Mouse (Mus musculus) midbrain, embryonic 16.5 days (tissue): ENCODE measurements around the gene Dhx16. TPM values are rescaled to one million over a fixed set of nuclear protein-coding genes. Genes with fewer than 3 reads are reported as not detected.

Experiments used
- ATAC-seq: fragments of 200-750 bp; cut with Nextera tagmentation; 2 replicates; pipeline ENCODE4 v1.8.0; 2017; ENCODE audit warnings: moderate TSS enrichment
- H3K27ac ChIP-seq: fragments of 300-500 bp; sonication (generic); 2 replicates; pipeline ENCODE4 v1.5.1; 2014; ENCODE audit warnings: mild to moderate bottlenecking, low read length, mixed read lengths
- H3K27me3 ChIP-seq: fragments of 300-500 bp; sonication (generic); 2 replicates; pipeline ENCODE4 v1.6.1; 2014; ENCODE audit warnings: low read depth, low read length, mixed read lengths; ENCODE audit not compliant: control insufficient read depth, insufficient read depth
- H3K36me3 ChIP-seq: fragments of 300-500 bp; sonication (generic); 2 replicates; pipeline ENCODE4 v1.6.1; 2014; ENCODE audit warnings: mild to moderate bottlenecking, low read length, moderate library complexity, mixed read lengths; ENCODE audit not compliant: control insufficient read depth, insufficient read depth
- H3K4me1 ChIP-seq: fragments of 300-500 bp; sonication (generic); 2 replicates; pipeline ENCODE4 v1.6.1; 2014; ENCODE audit warnings: mild to moderate bottlenecking, low read length, mixed read lengths; ENCODE audit not compliant: control insufficient read depth, insufficient read depth
- H3K4me2 ChIP-seq: fragments of 300-500 bp; sonication (generic); 2 replicates; pipeline ENCODE4 v1.6.1; 2014; ENCODE audit warnings: mild to moderate bottlenecking, low read length, mixed read lengths
- H3K4me3 ChIP-seq: fragments of 300-500 bp; sonication (generic); 2 replicates; pipeline ENCODE4 v1.5.1; 2014; ENCODE audit warnings: low read depth, mild to moderate bottlenecking, low read length, moderate library complexity, mixed read lengths
- H3K9ac ChIP-seq: fragments of 300-500 bp; sonication (generic); 2 replicates; pipeline ENCODE4 v1.6.1; 2014; ENCODE audit warnings: low read depth, low read length, mixed read lengths
- H3K9me3 ChIP-seq: fragments of 300-500 bp; sonication (generic); replicated peaks from 2 replicates; pipeline ENCODE4 v1.6.1; 2014; ENCODE audit warnings: mild to moderate bottlenecking, low read length, mixed read lengths; ENCODE audit not compliant: control insufficient read depth, poor library complexity, severe bottlenecking
- WGBS: fragments of 180-500 bp; shearing (Covaris S2); extraction: QIAGEN DNeasy Blood & Tissue Kit; methylation state at CpG from one replicate; pipeline ENCODE4 v1.1.7; 2014; 5-methylcytosine and 5-hydroxymethylcytosine counted together
- polyA plus RNA-seq: library from polyadenylated mRNA; unstranded; fragments of >200 nt; fragmentation: Nextera tagmentation; extraction: Ambion mirVana; gene quantifications from 2 replicates; pipeline ENCODE4 v1.2.1, GENCODE M21; 2015

The Dhx16 gene
- polyA plus RNA-seq = 28.4 and 30.5 TPM in 2 replicates

GRCm38 (mm10) chr17:35879245-35880057 is at the start of gene Dhx16:
Gene Dhx16 (plus strand): TSS chr17:35879819.
- Histone ChIP-seq H3K4me2 (peak within 1 kb of the TSS; percentile 85), H3K4me1 (peaks cover 9% of the 10 kb centered on the region), H3K9me3 (no peaks in the 10 kb centered on the region), H3K27ac (peak within 1 kb of the TSS; percentile 78), H3K4me3 (peak within 1 kb of the TSS; percentile 83), H3K9ac (peak within 1 kb of the TSS; percentile 82), H3K27me3 (no peaks in the 10 kb centered on the region), H3K36me3 (peaks cover 21% of the 10 kb centered on the region)
- peak; percentile 93 for ATAC-seq
- WGBS = 6% methylated on average over 66 of the region's 66 CpGs

GRCm38 (mm10) chr17:35832400-35833238 is 47.0 kb upstream of the Dhx16 start:
- H3K27me3 ChIP-seq = no peaks in the 10 kb centered on the region
- H3K36me3 ChIP-seq = peaks cover 21% of the 10 kb centered on the region
- ATAC-seq = no peak
- 76% methylated on average over 8 of the region's 8 CpGs for WGBS
- H3K4me1 ChIP-seq = peaks cover 35% of the 10 kb centered on the region
- H3K4me3 ChIP-seq = no peak overlapping the region
- no peaks in the 10 kb centered on the region for H3K9me3 ChIP-seq
- H3K4me2 ChIP-seq = no peak overlapping the region
- peak overlapping the region; percentile 34; the same call in 1 of the 2 replicates for H3K27ac ChIP-seq
- H3K9ac ChIP-seq = no peak overlapping the region

- Histone ChIP-seq H3K9me3 (no peaks in the 10 kb centered on the region), H3K27me3 (no peaks in the 10 kb centered on the region), H3K36me3 (peaks cover 21% of the 10 kb centered on the region), H3K4me1 (peaks cover 35% of the 10 kb centered on the region), H3K4me2 (no peak overlapping the region), H3K4me3 (no peak overlapping the region), H3K9ac (no peak overlapping the region), H3K27ac (peak overlapping the region; percentile 34; the same call in 1 of the 2 replicates)
- 23% methylated on average over 5 of the region's 5 CpGs for WGBS
- ATAC-seq = no peak
Measured at GRCm38 (mm10) chr17:35833239-35833751, 46.3 kb upstream of the Dhx16 start.

GRCm38 (mm10) chr17:35833894-35834293 is 45.7 kb upstream of the Dhx16 start:
- Histone ChIP-seq H3K9ac (0 out of 2 replicates have a peak overlapping the region, but pooled peaks have one; percentile 13), H3K4me2 (peak overlapping the region; percentile 24; the same call in 1 of the 2 replicates), H3K27me3 (no peaks in the 10 kb centered on the region), H3K9me3 (no peaks in the 10 kb centered on the region), H3K27ac (peak overlapping the region; percentile 4; the same call in 1 of the 2 replicates), H3K36me3 (peaks cover 21% of the 10 kb centered on the region), H3K4me1 (peaks cover 35% of the 10 kb centered on the region), H3K4me3 (no peak overlapping the region)
- ATAC-seq = no peak
- WGBS = 54% methylated on average over 5 of the region's 5 CpGs

DNA sequence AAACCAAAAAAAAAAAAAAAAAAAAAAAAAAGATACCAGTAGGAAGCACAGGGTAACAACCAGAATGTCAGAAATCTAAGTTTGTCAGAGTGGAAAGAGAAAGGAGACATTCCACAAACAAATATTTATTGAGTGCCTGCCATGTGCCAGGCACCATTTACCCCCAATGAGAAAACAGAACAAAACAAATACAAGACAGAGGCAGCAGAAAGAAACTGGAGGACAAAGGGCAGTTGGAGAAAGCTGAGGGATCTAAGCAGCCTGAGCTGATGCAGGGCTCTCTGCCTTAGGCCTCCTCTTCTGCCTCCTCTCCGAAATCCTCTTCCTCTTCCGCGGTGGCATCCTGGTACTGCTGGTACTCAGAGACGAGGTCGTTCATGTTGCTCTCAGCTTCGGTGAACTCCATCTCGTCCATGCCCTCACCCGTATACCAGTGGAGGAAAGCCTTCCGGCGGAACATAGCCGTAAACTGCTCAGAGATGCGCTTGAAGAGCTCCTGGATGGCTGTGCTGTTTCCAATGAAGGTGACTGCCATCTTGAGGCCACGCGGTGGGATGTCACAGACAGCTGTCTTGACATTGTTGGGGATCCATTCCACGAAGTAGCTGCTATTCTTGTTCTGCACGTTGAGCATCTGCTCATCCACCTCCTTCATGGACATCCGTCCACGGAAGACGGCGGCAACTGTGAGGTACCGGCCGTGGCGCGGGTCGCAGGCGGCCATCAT is 44.8 kb upstream of the Dhx16 start:
- H3K27me3 ChIP-seq = no peaks in the 10 kb centered on the region
- peaks cover 21% of the 10 kb centered on the region for H3K36me3 ChIP-seq
- H3K9ac ChIP-seq = peak overlapping the region; percentile 93
- peaks cover 42% of the 10 kb centered on the region for H3K4me1 ChIP-seq
- H3K27ac ChIP-seq = no peak overlapping the region; the same call in 1 of the 2 replicates
- peak overlapping the region; percentile 81 for H3K4me2 ChIP-seq
- H3K9me3 ChIP-seq = no peaks in the 10 kb centered on the region
- 78% methylated on average over 26 of the region's 26 CpGs for WGBS
- H3K4me3 ChIP-seq = peak overlapping the region; percentile 72
- no peak for ATAC-seq

DNA sequence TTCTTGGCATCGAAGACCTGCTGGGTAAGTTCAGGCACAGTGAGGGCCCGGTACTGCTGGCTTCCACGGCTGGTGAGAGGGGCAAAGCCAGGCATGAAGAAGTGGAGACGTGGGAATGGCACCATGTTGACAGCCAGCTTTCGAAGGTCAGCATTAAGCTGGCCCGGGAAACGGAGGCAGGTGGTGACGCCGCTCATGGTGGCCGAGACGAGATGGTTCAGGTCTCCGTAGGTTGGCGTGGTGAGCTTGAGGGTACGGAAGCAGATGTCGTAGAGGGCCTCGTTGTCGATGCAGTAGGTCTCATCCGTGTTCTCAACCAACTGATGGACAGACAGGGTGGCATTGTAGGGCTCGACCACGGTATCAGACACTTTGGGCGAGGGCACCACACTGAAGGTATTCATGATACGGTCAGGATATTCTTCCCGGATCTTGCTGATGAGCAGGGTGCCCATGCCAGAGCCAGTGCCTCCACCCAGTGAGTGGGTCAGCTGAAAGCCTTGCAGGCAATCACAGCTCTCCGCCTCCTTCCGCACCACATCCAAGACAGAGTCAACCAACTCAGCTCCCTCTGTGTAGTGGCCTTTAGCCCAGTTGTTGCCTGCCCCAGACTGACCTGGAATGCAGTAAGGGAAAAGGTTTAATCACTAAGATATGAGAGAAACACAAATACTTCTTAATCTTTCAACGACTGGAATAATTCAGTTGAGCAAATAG is 44.0 kb upstream of the Dhx16 start:
- Histone ChIP-seq H3K4me1 (peaks cover 41% of the 10 kb centered on the region), H3K9me3 (no peaks in the 10 kb centered on the region), H3K27ac (no peak overlapping the region; the same call in none of the 2 replicates), H3K27me3 (no peaks in the 10 kb centered on the region), H3K4me3 (peak overlapping the region; percentile 72), H3K4me2 (peak overlapping the region; percentile 81), H3K9ac (peak overlapping the region; percentile 93), H3K36me3 (peaks cover 21% of the 10 kb centered on the region)
- no peak for ATAC-seq
- WGBS = 74% methylated on average over 26 of the region's 26 CpGs

DNA sequence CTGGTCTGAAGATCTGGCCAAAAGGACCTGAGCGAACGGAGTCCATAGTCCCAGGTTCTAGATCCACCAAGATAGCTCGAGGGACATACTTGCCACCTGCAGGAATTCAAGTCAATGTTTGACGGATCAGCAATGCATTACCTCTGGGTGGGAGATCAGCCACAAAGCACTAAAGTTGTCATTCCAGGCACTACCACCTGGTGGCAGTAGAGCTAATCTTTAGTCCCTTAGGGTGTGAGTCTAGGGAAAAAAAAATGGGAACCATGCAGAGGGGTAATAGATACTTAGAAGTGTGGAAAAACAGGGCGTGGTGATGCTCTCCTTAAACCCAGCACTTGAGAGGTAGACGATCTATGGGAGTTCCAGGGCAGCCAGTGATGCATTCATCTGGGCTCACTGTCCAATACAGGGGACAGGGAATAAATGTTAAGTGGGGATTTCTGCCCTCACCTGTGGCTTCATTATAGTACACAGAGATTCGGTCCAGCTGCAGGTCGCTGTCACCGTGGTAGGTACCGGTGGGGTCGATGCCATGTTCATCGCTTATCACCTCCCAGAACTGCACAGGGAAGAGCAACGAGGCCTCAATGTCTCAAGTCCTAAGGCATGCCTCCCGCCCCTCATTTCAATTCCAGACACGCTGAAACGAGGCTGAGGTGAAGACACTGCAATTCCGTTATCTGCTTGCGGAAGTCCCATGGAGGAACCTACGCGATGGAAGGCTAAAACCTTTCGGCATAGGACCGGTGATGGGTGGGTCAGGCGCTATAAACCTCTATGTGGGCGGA is 43.2 kb upstream of the Dhx16 start:
- Histone ChIP-seq H3K27ac (peak overlapping the region; percentile 97), H3K36me3 (peaks cover 21% of the 10 kb centered on the region), H3K9me3 (no peaks in the 10 kb centered on the region), H3K27me3 (no peaks in the 10 kb centered on the region), H3K9ac (peak overlapping the region; percentile 93), H3K4me2 (peak overlapping the region; percentile 81), H3K4me3 (peak overlapping the region; percentile 72), H3K4me1 (peaks cover 41% of the 10 kb centered on the region)
- 0 out of 2 replicates have a peak, but pooled peaks have one; percentile 3 for ATAC-seq
- WGBS = 8% methylated on average over 24 of the region's 24 CpGs
